Mouse (Mus musculus) olfactory bulb, adult 2 months (tissue): ENCODE measurements around the gene Lmtk3.

Source experiments
- CTCF ChIP-seq: fragments of 200-500 bp; IDR thresholded peaks from 2 replicates; pipeline ENCODE4 v1.5.1; 2012; ENCODE audit warnings: low read depth, mild to moderate bottlenecking, low read length, moderate library complexity; ENCODE audit not compliant: insufficient read depth
- POLR2A ChIP-seq: fragments of 200-500 bp; IDR thresholded peaks from 2 replicates; pipeline ENCODE4 v1.6.1; 2012; ENCODE audit warnings: mild to moderate bottlenecking, low read depth, low read length, moderate library complexity; ENCODE audit not compliant: insufficient read depth

- TF ChIP-seq CTCF (no peak), POLR2A (no peak)
Measured at GRCm38 (mm10) chr7:45842950-45843744, 59.6 kb downstream of the Lmtk3 start.
